In genomic region chr14:24199732-24200131, GRCm38 (mm10) we compare ENCODE assay signal across 29 mouse cellular contexts. TPM values are rescaled to one million over a fixed set of nuclear protein-coding genes. Genes with fewer than 3 reads are reported as not detected.
DNase-seq lines count a peak whose midpoint lies in the region; ATAC-seq and TF ChIP-seq lines count a peak whose summit lies in the region.
"Had no signal": no experiment of that assay in that cellular context is flagged by ENCODE, and none has a peak within 500 bp of the region (broad histone marks: within the 10 kb centered on the region; RNA-seq: fewer than 3 reads in every experiment).

No protein-coding gene starts in this region.

- no peak for ATAC-seq in heart, embryonic 11.5 days (replicated peaks; ENCODE audit: insufficient number of reproducible peaks, low FRiP score, low TSS enrichment)
- peak; percentile 40; the same call in 1 of the 2 replicates for ATAC-seq in heart, postnatal 0 days (ENCODE audit: insufficient read depth, low read depth)
- ATAC-seq in lung, embryonic 14.5 days (ENCODE audit: insufficient read depth), result peak; percentile 32; the same call in 1 of the 2 replicates
- ATAC-seq in erythroblast, adult 5-6 weeks (replicated peaks; ENCODE audit: low FRiP score, poor library complexity, severe bottlenecking), result no peak
- ATAC-seq: activated CD4-positive, CD25-positive, alpha-beta regulatory T cell, adult 4 months; forebrain, postnatal 0 days; hindbrain, postnatal 0 days; intestine, embryonic 16.5 days; liver, embryonic 12.5 days; midbrain, embryonic 16.5 days had no signal

- intact Hi-C loops in heart, postnatal 14 days (cut with DNase I), result no loop called here

- H3K4me2 ChIP-seq in heart, embryonic 11.5 days, result no peak overlapping the region
- H3K4me2 ChIP-seq in heart, postnatal 0 days (ENCODE audit: low read depth, low read length), result no peak overlapping the region
- H3K4me2 ChIP-seq in lung, embryonic 14.5 days, result no peak overlapping the region
- H3K4me2 ChIP-seq: limb, embryonic 13.5 days; liver, embryonic 12.5 days; neural tube, embryonic 15.5 days; stomach, embryonic 15.5 days had no signal

- H3K27me3 ChIP-seq in heart, embryonic 11.5 days (ENCODE audit: control insufficient read depth, insufficient read depth, low read length), result no peaks in the 10 kb centered on the region
- H3K27me3 ChIP-seq in heart, postnatal 0 days (ENCODE audit: control insufficient read depth, insufficient read depth, low read length), result no peaks in the 10 kb centered on the region
- H3K27me3 ChIP-seq in lung, embryonic 14.5 days (ENCODE audit: insufficient read depth, low read length), result no peaks in the 10 kb centered on the region
- H3K27me3 ChIP-seq: limb, embryonic 13.5 days; neural tube, embryonic 15.5 days; stomach, embryonic 15.5 days had no signal

- peaks cover 40% of the 10 kb centered on the region for H3K4me1 ChIP-seq in heart, embryonic 11.5 days (ENCODE audit: control insufficient read depth, insufficient read depth, low read length)
- peaks cover 19% of the 10 kb centered on the region for H3K4me1 ChIP-seq in heart, postnatal 0 days (ENCODE audit: control insufficient read depth, insufficient read depth)
- H3K4me1 ChIP-seq in lung, embryonic 14.5 days (ENCODE audit: insufficient read depth), result no peaks in the 10 kb centered on the region; the same call in 1 of the 2 replicates
- H3K4me1 ChIP-seq: liver, embryonic 12.5 days had no signal

- no peak for TF ChIP-seq EP300 in heart, postnatal 0 days (IDR thresholded peaks at IDR 0.05; ENCODE audit: low read depth)

- H3K4me3 ChIP-seq in heart, embryonic 11.5 days (ENCODE audit: low read depth, low read length), result no peak overlapping the region
- no peak overlapping the region for H3K4me3 ChIP-seq in heart, postnatal 0 days (ENCODE audit: low read depth, low read length)
- no peak overlapping the region for H3K4me3 ChIP-seq in lung, embryonic 14.5 days (ENCODE audit: low read depth, low read length)
- H3K4me3 ChIP-seq: embryonic facial prominence, embryonic 10.5 days; limb, embryonic 13.5 days; liver, embryonic 12.5 days; midbrain, embryonic 10.5 days; neural tube, embryonic 15.5 days; stomach, embryonic 15.5 days had no signal

- H3K27ac ChIP-seq in heart, embryonic 11.5 days (ENCODE audit: low read depth, low read length), result peak overlapping the region; percentile 66
- H3K27ac ChIP-seq in heart, postnatal 0 days (ENCODE audit: low read depth), result no peak overlapping the region
- H3K27ac ChIP-seq in lung, embryonic 14.5 days (ENCODE audit: low read depth), result peak overlapping the region; percentile 54; the same call in 1 of the 2 replicates
- H3K27ac ChIP-seq: embryonic facial prominence, embryonic 10.5 days; hindbrain, postnatal 0 days; limb, embryonic 13.5 days; liver, embryonic 12.5 days; midbrain, embryonic 10.5 days; neural tube, embryonic 15.5 days; stomach, embryonic 15.5 days had no signal

- TF ChIP-seq CTCF in heart, postnatal 0 days (IDR thresholded peaks at IDR 0.05; ENCODE audit: low read depth), result no peak
- TF ChIP-seq CTCF in lung, embryonic 14.5 days (IDR thresholded peaks at IDR 0.05; ENCODE audit: low read depth), result no peak

- WGBS in heart, embryonic 11.5 days (ENCODE audit: insufficient replicate concordance), result 48% methylated on average over 6 of the region's 6 CpGs
- 45% methylated on average over 6 of the region's 6 CpGs for WGBS in heart, postnatal 0 days
- 53% methylated on average over 6 of the region's 6 CpGs for WGBS in lung, embryonic 14.5 days

- no peaks in the 10 kb centered on the region for H3K9me3 ChIP-seq in heart, embryonic 11.5 days (replicated peaks; ENCODE audit: control insufficient read depth, low read length)
- H3K9me3 ChIP-seq in heart, postnatal 0 days (replicated peaks; ENCODE audit: control insufficient read depth, low read length), result no peaks in the 10 kb centered on the region
- no peaks in the 10 kb centered on the region for H3K9me3 ChIP-seq in lung, embryonic 14.5 days (ENCODE audit: low read depth, low read length)
- H3K9me3 ChIP-seq: embryonic facial prominence, embryonic 10.5 days; limb, embryonic 13.5 days; liver, embryonic 12.5 days; midbrain, embryonic 10.5 days; neural tube, embryonic 15.5 days; stomach, embryonic 15.5 days had no signal

- no peak for DNase-seq in heart, postnatal 14 days
- no peak for DNase-seq in heart, postnatal 0 days (ENCODE audit: low spot score)
- no peak for DNase-seq in heart, adult 9 months (ENCODE audit: low spot score in 2 of 2)
- DNase-seq in lung, embryonic 14.5 days, result peak; percentile 20
- no peak for DNase-seq in lung, postnatal 25 days (ENCODE audit: low spot score)
- peak; percentile 12 for DNase-seq in NIH3T3 (ENCODE audit: low read depth)
- DNase-seq: adrenal gland, adult 8-10 months; cerebellum, adult 11-12 months; cerebellum, postnatal 10 days; forebrain, postnatal 0 days; gastrocnemius, postnatal 36 days; kidney, postnatal 14 days; lung, adult 18-20 months; right cerebral cortex, adult 18-20 months; right cerebral cortex, postnatal 4 days; thymus, adult 2 months; thymus, postnatal 4 days had no signal

- H3K9ac ChIP-seq in heart, embryonic 11.5 days (ENCODE audit: low read depth, low read length), result no peak overlapping the region
- no peak overlapping the region for H3K9ac ChIP-seq in heart, postnatal 0 days (replicated peaks; ENCODE audit: low read depth, low read length)
- no peak overlapping the region for H3K9ac ChIP-seq in lung, embryonic 14.5 days
- H3K9ac ChIP-seq: forebrain, postnatal 0 days; limb, embryonic 13.5 days; liver, embryonic 12.5 days; neural tube, embryonic 15.5 days; stomach, embryonic 15.5 days had no signal

- no peaks in the 10 kb centered on the region for H3K36me3 ChIP-seq in heart, embryonic 11.5 days (ENCODE audit: control insufficient read depth, insufficient read depth, low read length)
- no peaks in the 10 kb centered on the region for H3K36me3 ChIP-seq in heart, postnatal 0 days (replicated peaks; ENCODE audit: control insufficient read depth, insufficient read depth, low read length)
- H3K36me3 ChIP-seq in lung, embryonic 14.5 days (ENCODE audit: insufficient read depth), result peaks cover 12% of the 10 kb centered on the region
- H3K36me3 ChIP-seq: liver, embryonic 12.5 days; stomach, embryonic 15.5 days had no signal

RNA-seq across cellular contexts. Expression of gene Dlg5, which starts 46.0 kb away (rescaled TPM):
- polyA plus RNA-seq in heart, embryonic 11.5 days (2014; fragmentation: Nextera tagmentation; extraction: Ambion mirVana), result 16.3 and 17.4 TPM in 2 replicates
- 10 to 100 TPM; 10.4 to 14.1 TPM for total RNA-seq in heart, postnatal 14 days (2021)
- 12.3 and 29.2 TPM in 2 replicates for total RNA-seq in heart, postnatal 0 days (2014; rRNA removed; ENCODE audit: low replicate concordance)
- polyA plus RNA-seq in heart, postnatal 0 days (2015; fragmentation: Nextera tagmentation; extraction: Ambion mirVana), result 2.6 TPM in 2 replicates
- polyA plus RNA-seq in lung, embryonic 14.5 days (2014; fragmentation: Nextera tagmentation; extraction: Ambion mirVana), result 25.8 and 28.9 TPM in 2 replicates
- total RNA-seq in erythroblast, adult 5-6 weeks (2015; ENCODE audit: low replicate concordance), result not detected in 2 replicates
- 0.14 TPM in 1 of 2 replicates, not detected in the other for total RNA-seq in erythroblast, adult 5-6 weeks (2017; ENCODE audit: low replicate concordance)

Comparison
In these comparisons a context has a peak if more than half of its experiments do, and no peak if none do; other contexts are left out.
1. ATAC-seq: peak in heart, postnatal 0 days (single experiment) and lung, embryonic 14.5 days (single experiment); none in heart, embryonic 11.5 days (single experiment) and erythroblast, adult 5-6 weeks (single experiment).
2. DNase-seq: peak in lung, embryonic 14.5 days (single experiment) and NIH3T3 (single experiment); none in heart, postnatal 14 days (0 of 2), heart, postnatal 0 days (single experiment), heart, adult 9 months (0 of 2) and lung, postnatal 25 days (single experiment).
3. RNA of gene Dlg5, which starts 46.0 kb away (total RNA-seq): 10.4 to 14.1 TPM in heart, postnatal 14 days and 12.3 to 29.2 TPM in heart, postnatal 0 days; 0.14 TPM in erythroblast, adult 5-6 weeks; every median in the first group is over 4 times any median in the second.